Mouse (Mus musculus): Measurements from ENCODE around the gene Chd5.

DNA sequence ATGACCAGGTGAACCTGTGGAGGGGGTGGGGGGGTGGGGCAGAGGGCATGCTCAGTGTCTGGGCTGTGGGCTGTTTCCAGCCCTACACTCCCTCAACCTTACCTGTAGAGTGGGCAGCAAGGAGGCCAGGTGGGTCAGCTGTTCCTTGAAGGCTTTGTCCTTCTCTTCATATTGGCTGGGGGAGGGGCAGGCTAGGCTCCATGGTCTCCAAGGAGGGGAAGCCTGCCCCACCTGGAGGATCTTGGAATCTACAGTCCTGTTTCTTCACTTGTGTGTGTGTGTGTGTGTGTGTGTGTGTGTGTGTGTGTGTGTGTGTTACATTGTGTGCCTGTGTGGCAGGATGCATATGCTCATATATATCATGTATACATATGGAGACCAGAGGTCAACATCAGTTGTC, 24.5 kb upstream of the Chd5 start:
- TF ChIP-seq POLR2A (IDR thresholded peaks at IDR 0.05; ENCODE audit: low read depth, low read length) (no peak), CTCF (IDR thresholded peaks at IDR 0.05; ENCODE audit: extremely low read depth, insufficient read length, insufficient replicate concordance, low read depth, low read length) (no peak)

Data from small intestine, adult 2 months (tissue).